Mouse (Mus musculus): ENCODE data around the gene Bub1b. TPM values are rescaled to one million over a fixed set of nuclear protein-coding genes. Genes with fewer than 3 reads are reported as not detected.
"Not testable (repeated sequence)": the region's sequence is repeated elsewhere in the genome, so short reads cannot be mapped to it uniquely, and the experiment has no call there.

Bub1b gene
- total RNA-seq, 2 experiments from 2014 or later = 48.8 to 139 TPM

DNA sequence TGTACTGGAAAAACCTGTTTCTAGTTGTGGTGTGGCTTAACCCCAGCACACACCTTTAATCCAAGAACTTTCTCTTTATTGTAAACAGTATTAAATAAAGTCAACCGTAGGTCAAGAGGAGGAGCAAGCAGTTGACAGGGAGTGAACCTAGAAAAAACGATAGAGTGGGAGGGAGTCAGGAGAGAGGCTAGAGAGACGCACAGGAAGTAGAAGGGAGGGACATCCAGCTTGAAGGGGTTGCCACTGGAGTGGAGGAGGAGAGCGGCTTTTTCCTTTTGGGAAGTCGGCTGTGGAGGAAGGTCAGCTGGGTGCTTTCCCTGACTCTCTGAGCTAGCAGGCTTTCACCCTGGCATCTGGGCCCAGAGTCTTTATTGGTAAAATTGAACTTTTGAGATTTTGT lies 9.0 kb downstream of the Bub1b start:
- no peak for ATAC-seq (ENCODE audit: poor library complexity, severe bottlenecking)

DNA sequence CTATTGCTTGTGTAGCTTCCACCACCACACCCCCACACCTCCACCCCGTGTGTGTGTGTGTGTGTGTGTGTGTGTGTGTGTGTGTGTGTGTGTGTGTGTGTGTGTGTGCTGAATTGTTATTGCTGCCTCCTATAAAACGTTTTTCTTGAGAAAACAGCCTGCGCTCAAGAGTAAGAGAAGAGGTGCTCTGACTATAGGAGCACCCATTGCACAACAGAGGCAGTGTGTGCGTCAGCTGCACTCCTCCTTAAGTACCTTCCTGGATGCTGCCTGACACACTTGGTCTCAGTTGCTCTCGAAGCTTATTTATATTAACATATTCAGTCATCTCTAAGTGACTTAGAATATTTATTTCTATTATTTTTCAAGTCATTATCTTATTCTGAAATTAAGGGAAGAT lies 20.0 kb downstream of the Bub1b start:
- no peak for ATAC-seq (ENCODE audit: poor library complexity, severe bottlenecking)

GRCm38 (mm10) chr2:118620101-118620500 lies 22.1 kb downstream of the Bub1b start:
- no peak for ATAC-seq (ENCODE audit: poor library complexity, severe bottlenecking)

- ATAC-seq (ENCODE audit: poor library complexity, severe bottlenecking) = no peak
Observed at GRCm38 (mm10) chr2:118620608-118621007, 22.6 kb downstream of the Bub1b start.

- ATAC-seq (ENCODE audit: poor library complexity, severe bottlenecking) = no peak
Observed at GRCm38 (mm10) chr2:118629276-118629675, 31.3 kb downstream of the Bub1b start.

DNA sequence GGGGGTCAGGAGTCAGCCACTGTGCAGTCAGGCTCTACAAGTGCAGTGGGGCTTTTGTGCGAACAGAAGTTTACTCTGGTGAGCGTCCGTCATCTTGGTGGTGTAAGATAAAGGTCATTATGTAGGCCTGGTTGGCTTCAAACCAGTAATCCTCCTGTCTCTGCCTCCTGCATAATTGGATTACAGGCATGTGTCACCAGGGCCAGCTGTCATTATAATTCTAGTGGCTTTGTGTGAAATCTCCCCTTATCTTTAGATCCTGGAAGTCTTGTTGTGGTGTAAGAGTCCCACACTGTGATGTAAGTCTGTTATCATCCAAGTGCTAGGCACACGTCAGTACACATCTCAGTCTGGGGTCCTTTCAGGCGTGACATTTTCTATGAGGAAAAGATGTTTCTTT lies 35.4 kb downstream of the Bub1b start:
- ATAC-seq (ENCODE audit: poor library complexity, severe bottlenecking) = no peak

- no peak for ATAC-seq (ENCODE audit: poor library complexity, severe bottlenecking)
Observed at GRCm38 (mm10) chr2:118637258-118637657, 39.2 kb downstream of the Bub1b start.

DNA sequence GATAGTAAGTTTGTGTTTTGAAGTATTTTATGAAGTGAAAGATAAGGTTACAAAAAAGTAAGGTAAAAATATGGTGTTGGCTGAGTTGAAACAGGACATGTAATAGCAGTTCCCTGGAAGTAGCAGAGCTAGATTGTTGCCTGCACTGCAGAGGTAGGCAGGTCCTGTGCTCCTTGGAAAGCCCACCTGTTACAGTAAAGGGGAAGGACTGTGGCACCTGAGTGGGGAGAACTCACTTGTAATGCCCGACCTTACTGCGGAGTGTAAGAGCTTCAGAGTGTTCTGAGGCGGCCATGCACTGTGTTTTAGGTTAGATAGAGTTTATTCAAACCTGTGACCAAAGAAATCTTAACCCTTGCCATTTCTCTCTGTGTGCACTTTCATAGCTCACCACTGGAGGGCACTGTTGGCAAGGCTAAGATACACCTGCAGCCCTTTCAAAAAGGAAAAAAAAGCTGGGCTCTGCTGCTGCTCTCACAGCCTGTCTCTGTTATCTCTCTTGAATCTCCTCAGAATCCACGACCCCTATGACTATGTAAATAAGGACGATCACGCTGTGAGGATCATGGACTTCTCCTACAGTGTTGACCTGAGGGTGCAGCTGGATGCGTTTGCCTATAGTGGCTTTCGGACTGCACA lies 40.0 kb downstream of the Bub1b start:
- ATAC-seq (ENCODE audit: poor library complexity, severe bottlenecking) = peak; percentile 88

DNA sequence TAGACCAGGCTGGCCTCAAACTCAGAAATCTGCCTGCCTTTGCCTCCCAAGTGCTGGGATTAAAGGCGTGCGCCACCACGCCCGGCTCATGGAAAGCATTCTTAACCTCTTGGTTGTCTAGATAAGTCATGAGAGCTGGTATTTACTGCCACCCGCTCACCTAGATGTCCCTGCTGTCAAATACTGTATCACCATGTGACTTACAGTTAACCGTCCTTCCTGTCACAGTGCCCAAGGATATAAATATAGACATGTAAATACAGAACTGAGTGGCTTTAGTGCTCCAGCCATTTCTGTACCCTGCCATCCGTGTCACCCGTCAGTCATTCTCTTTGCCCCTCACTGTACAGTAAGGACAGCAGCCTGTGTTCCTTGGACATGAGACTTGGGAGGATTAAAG lies 40.7 kb downstream of the Bub1b start:
- no peak for ATAC-seq (ENCODE audit: poor library complexity, severe bottlenecking)

GRCm38 (mm10) chr2:118641147-118641546 lies 43.1 kb downstream of the Bub1b start:
- ATAC-seq (ENCODE audit: poor library complexity, severe bottlenecking) = no peak

DNA sequence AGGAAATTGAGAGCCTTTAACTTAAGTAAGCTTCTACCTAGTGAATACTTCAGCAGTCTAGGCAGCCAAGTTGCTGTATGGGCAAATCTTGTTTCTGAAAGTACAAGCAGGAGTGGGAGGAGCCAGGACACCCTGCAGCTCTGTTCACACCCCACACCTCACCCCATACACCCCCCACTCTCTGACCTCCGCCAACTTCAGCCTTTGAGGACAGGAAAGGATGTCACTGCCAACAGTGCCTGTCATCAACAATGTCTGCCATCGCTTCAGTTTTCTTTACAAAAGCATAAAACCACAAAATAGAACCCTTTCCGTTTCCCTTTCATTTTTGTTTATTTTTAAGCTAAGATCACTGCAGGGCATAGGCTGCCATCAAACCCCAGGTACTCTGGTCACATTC lies 44.4 kb downstream of the Bub1b start:
- peak; percentile 73 for ATAC-seq (ENCODE audit: poor library complexity, severe bottlenecking)

GRCm38 (mm10) chr2:118642942-118643341 lies 44.9 kb downstream of the Bub1b start:
- no peak for ATAC-seq (ENCODE audit: poor library complexity, severe bottlenecking)

DNA sequence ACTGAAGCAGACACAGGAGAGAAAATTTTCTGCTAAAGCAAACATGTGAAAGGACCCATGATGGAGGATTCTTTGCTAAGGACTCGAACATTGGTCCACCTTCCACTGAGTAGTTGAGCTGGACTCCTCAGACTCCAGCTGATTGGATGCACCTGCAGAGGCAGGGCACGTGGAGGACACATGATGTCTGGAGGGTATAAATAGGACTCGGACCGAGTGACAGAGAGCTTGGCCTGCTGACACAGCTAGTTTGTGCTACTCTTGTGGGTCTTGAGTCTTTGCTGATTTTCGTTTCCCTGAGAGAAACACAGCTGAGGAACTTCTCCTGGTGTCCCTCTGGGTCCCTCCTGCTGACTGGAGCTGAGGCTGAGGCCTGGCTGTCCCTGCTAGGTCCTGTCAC lies 48.7 kb downstream of the Bub1b start:
- no peak for ATAC-seq (ENCODE audit: poor library complexity, severe bottlenecking)

GRCm38 (mm10) chr2:118650697-118651096 lies 52.7 kb downstream of the Bub1b start:
- not testable (repeated sequence) for ATAC-seq (ENCODE audit: poor library complexity, severe bottlenecking)

GRCm38 (mm10) chr2:118656688-118657281 lies 58.8 kb downstream of the Bub1b start:
- ATAC-seq (ENCODE audit: poor library complexity, severe bottlenecking) = no peak

DNA sequence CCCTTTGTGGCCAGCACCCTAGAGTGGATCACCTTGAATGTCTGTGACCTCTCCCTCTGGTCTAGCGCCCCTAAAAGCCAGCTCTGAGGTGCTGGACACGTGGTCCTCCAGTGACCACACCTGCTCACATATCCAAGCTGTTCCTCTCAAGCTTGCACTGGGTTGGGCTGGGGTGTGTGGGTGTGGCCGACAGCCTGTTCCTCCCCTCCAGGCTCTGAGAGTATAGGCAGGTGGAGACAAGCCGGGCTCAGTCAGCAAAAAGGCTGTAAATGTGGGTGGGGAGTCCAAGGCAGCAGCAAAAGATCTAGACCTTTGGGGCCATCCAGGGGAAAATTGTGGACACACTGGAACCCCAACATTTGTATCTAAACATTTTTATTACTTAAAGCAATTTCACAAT lies 60.4 kb downstream of the Bub1b start:
- peak; percentile 54; the same call in 1 of the 2 replicates for ATAC-seq (ENCODE audit: poor library complexity, severe bottlenecking)

GRCm38 (mm10) chr2:118659077-118659476 lies 61.1 kb downstream of the Bub1b start:
- ATAC-seq (ENCODE audit: poor library complexity, severe bottlenecking) = peak; percentile 34

GRCm38 (mm10) chr2:118659493-118659892 lies 61.5 kb downstream of the Bub1b start:
- no peak for ATAC-seq (ENCODE audit: poor library complexity, severe bottlenecking)

GRCm38 (mm10) chr2:118659998-118660452 lies 62.0 kb downstream of the Bub1b start:
- ATAC-seq (ENCODE audit: poor library complexity, severe bottlenecking) = peak; percentile 68

DNA sequence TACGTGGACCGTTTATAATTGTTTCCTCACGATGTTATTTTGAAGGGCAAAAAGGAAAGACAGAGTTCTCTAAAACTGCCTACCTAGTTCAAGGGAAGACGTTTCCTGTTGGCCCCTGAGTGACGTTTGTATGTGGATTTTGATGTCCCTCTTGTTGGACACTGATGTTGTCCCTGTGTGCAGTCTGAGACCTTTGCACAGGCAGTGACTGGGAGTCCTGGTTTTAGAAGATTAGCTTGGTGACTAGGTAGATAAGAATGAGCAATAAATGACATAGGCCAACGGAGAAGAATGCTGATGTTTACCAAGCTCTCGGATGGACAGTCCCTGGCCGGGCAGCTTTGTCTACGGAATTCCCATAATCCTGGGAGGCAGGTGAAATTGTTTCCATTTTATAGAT lies 63.9 kb downstream of the Bub1b start:
- ATAC-seq (ENCODE audit: poor library complexity, severe bottlenecking) = no peak

- ATAC-seq (ENCODE audit: poor library complexity, severe bottlenecking) = no peak
Observed at GRCm38 (mm10) chr2:118662902-118663803, 65.1 kb downstream of the Bub1b start, which contains the start of gene Pak6. Gene Pak6, plus strand, starts transcription at chr2:118663303.

Measured in megakaryocyte, adult 5-6 weeks (primary cell).